Mouse (Mus musculus): Measurements from ENCODE around the gene Ltbp4.

The Ltbp4 gene

DNA sequence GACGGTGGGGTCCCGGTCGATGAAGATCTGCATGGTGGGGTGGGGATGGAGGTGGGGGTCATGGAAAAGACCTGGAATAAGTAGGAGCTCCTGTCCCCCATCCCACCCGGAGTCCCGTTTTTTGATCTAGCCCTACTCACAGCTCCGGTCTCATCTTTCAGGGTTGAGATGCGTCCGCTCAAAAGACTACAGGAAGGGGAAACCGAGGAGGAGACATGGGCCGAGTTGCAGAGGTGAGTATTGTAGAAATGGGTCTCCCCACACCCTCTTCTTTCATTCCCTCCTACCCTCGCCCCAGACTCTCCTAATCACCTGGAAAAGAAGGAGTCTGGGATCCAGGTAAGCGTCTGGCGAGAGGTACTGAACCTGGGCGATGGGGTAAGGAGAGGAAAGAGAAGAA, 17.8 kb upstream of the Ltbp4 start:
- DNase-seq, result no peak

DNA sequence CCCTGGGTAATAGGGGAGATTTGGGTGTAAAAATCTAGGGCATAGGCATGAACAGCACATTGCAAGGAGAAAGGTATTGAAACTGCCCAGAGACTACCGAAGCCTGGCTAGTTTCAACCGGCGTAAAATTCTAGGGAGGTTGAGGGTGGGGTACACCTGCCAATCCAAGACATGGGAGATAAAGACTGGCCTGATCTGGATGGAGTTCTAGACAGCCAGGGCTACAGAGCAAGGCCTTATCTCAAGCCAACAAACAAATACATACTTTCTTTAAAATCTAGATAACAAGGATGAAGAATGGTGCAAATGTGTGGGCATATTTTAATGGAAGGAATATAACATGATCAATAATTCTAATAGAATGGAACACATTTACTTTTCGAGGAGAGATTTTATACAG, 17.3 kb upstream of the Ltbp4 start:
- no peak for DNase-seq

DNA sequence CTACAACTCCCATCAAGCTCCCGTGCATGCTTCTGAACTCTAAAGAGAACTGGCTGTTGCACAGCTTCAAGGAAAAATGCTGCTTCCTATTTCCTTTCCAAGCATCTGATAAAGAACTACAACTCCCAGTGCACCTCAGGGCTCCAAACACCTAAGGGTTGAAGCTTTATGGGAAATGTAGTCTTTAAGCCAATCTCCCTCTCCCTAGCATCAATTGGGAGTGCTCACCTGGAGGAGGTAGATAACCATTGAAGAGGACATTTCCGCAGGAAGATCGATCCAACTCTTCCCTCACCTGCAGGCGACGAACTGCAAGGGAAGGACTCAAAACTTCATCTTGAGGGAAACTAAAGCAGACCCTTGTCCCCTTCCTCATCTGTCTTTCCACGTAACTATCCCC, 16.7 kb upstream of the Ltbp4 start:
- DNase-seq, result no peak

DNA sequence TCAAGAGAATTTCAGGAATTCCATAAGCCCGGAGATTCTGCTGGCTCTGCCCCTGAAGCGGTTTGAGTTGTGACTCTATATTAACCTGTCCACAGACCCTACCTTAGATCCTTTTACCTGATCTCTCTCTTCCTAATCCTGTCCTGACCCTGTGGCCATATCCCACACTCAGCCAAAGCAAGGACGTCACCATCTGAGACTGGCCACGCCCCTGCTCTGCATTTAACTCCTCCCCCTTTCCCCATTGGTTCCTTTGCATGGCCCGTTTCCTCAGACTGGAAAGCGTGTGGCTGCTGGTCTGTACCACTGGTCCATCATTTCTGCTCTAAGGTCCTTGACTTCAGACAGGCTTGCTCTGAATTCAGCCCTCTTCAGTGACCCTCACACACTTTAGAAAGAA, 8.0 kb upstream of the Ltbp4 start:
- no peak for DNase-seq

DNA sequence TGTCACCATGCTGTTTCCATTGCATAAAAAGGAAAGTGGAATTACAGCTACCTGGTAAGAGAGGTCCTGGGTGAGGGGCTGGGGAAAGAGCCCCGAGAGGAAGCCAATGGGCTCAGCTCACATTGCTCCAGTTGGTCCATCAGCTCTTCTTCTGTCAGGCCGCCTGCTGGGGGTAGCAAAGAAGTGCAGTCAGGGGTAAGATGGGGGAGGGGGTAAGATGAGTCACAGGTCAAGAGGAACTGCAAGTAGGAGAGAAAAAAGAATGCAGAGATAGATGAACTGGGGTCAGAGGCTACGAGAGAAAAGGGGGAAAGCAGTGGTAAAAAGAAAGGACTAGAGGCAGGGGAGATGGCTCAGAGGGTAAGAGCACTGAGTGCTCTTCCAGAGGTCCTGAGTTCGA, 5.1 kb upstream of the Ltbp4 start:
- DNase-seq, result no peak

DNA sequence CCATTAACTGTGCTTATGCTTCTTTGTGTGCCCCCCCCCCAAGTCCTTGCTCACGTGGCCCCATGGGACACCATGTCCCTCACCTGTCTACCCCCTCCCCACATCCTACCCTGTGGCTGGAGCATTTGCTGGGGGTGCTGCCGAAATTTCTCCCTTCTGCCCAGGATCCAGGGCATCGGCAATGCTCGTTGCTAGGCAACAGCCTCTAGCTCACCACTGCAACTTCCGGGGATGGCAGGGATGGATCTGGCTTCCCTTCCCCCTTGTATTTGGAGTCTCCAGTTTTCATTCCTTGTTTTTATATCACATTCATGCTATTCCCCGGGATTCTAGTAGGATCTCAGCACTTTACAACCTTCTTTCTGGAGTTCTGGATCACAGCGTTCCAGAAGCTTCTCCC, 2.0 kb upstream of the Ltbp4 start:
- DNase-seq, result no peak

DNA sequence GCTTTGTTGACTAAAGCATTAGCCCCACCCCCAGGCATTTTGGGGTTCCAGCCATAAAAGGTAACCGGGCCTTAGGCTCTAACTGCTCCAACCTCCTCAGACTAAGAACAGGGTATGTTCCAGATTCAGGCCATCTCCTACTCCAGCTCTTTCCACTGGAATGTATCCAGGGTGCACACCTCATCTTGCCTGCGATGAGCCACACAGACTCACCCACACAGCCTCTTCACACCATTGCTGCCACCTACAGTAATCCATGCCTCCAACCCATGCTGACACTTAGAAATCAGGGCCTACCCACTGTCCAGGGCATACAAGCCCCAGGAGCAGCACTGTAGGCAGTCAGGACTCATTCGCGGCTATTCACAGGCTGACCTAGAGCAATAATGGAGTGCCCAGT, 1.6 kb upstream of the Ltbp4 start:
- DNase-seq, result no peak

DNA sequence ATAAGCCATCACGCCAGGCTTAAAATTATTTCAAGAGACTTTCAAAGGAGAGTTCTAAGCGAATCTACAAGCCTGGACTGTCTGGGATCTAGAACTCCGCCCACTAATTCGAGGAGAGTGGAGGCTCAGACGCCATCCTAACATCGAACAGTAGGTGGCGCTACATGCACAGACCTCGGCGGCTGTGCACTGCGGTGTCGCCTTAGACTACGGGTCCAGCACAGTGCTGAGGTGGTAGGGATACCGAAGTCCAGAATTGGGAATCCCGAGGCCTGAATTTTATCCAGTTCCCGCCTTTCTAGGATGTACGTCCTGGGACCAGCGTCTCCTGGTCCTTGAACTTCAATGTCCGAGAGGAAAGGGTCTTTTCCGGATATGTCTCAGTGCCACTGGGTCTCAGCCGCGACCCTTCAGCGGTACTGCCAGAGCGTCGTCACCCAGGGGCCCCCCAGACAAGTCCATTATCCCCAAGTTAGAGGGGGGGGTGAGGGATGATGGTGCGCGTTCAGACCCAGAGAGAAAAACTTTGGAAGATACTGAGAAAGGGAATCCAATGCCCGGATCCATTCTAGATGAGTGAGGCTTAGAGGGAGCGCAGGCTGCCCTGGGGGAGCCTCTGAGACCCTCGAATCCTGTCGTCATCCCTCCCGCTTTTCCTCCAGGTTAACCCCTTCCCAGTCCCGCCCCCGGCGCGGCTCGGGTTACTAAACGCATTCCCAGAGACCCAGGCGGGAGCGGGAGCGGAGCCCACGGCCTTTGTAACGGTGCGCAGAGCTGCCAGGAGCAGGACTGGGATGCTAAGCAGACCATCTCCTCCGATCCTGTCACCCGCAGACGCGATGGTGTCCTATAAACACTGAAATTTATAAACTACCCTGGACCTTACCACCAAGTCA, 1.3 kb downstream of the Ltbp4 start:
- DNase-seq, result peak; percentile 90

DNA sequence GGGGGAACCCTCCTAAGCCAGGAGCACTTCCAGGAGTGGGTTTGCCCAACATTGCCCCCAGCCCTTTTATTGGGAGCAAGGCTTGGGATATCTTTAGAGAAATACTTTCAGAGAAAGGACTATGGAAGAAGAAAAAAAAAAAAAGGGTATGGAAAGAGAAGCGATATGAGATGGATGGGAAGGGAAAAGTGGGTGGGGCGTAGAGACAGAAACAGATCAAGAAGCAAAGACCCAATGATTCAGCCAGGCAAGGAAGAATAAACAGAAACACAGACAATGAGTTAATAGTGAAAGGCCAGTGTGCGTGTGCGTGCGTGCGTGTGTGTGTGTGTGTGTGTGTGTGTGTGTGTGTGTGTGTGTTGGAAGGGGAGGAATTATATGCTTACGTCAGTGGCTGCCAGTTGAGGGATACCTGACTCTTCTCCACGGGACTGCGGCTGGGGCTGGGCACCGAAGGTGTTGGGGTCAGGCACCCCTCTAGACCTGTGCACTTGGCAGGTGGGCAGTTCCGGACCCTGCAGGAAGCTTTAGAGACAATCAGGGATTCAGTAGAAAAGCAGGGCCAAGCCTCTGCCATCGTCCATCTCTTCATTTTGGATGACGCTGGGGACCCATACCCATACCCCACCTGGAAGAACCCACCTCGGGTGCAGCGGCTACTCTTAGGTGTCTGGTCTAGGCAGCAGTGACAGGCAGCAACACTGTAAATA, 2.3 kb downstream of the Ltbp4 start:
- no peak for DNase-seq

DNA sequence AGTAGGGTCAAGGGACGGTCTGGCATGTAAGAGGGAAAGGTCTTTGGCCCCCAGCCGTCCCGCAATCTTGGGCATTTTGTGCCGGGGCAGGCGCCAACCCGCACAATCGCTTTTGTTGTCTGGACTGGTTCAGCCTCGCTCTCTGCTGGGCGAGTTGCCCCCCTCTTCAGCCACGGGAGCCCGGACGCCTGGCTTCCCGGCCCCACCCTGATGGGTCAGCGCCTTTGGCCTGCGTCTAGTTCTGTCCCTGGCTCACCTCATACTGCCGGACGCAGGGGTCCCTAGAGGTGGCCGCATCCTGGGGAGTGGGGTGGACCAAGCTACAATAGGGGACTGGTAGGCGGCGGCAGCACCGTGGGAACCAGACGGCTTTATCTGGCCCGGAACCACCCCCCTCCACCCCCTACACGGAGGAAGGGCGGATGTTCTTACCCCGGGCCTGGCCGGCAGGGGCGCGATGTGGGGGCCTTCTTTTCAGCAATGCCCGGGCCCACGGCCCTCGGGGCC, 3.0 kb downstream of the Ltbp4 start:
- peak; percentile 60 for DNase-seq

DNA sequence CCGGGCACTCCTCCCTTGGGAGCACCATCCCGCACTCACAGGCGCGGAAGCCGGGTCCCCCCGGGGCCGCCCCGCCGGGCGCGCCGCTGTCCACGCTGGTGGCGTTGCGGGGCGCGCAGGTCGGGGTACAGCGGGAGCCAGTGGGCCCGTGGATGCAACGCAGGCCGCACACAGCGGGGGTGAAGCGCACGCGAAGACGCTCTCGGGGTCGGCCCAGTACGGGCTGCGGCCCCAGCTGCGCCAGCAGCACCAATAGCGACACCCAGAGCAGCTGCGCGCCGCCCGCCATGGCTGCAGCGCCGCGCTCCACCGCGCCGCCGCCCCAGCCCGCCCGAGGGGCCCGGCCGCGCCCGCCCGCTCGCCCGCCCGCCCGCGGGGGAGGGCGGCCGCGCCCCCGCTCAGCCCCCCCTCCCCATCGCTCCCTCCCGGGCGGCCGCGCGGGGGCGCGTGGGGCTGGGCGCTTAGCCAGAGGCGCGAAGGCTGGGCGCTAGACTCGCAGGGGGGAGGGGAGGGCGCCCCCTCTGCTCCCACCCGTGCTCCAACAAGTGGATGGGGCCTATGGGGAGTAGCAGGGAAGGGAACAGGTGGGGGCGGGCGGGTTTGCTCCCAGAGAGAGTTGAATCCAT, 4.1 kb downstream of the Ltbp4 start:
- peak; percentile 58 for DNase-seq

DNA sequence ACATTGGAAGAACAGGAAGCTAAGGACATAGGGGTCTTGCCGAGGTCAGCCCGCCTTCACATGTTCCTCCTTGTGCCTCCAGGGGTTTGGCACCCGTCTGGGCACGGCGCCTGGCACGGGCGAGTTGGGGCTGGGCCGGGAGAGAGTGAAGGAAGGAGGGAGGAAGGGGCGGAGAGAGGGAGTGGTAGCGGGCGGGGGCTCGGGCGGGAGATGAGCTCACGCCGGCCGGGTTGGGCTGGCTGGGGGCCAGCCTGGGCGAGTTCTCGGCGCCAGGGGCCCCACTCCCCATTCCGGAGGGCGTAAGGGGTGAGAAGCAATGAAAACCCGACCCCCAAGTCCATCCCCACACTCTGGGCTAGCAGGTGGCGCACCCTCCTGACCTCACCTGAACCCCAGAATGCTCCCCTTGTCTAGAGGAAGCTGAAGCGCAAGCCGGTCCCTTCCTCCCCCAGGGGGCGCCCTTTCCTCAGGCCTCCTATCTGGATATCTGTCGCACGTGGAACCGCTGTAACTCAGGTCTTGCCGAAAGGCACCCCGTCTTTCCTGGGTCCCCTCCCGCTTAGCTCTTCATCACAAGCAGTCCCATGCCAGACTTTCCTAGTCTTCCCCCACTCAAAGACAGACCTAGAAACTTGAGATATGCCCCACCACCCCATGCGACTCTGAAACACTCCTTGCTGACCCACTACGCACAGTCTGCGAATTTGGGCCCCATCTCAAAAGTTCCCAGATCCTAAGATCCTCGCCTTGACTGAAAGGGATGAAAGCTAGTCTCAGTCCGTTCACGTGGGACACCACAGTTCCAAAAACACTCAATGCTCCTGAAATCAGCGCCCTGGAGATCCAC, 4.9 kb downstream of the Ltbp4 start:
- peak; percentile 97 for DNase-seq

DNA sequence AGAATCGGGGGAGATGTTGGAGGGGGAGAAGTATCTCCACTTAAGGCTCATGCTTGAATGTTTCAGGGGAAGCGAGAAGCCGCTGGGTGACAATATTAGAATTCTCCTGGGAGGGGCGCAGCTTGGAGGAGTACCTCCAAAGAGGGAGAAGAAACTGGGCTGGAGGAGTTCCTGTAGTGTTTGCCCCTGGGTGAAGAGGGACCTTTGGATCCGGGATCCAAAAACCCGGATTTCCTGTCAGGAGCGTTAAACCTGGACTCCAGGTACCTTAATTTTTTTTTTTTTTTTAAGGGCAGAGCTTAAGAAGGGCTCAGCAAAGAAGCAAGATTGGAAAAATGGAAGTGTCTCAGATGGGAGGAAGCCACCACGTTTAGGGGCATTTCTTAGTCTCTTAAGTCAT, 5.6 kb downstream of the Ltbp4 start:
- DNase-seq, result no peak

DNA sequence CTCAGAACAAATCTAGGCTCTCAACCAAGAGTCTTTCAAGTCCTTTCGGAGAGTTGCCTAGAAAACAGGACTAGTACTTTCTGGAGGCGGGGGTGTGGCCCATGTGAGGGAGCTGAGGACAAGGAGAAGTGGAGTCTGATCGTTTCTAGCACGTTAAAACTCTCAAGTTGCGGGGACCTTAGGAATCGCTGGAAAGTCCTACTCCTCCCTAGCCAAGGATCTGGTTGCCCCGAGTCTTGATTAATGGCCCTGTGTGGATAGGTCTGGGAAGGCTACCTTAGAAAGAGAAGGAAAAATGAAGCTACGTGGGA, 6.0 kb downstream of the Ltbp4 start:
- DNase-seq, result no peak

DNA sequence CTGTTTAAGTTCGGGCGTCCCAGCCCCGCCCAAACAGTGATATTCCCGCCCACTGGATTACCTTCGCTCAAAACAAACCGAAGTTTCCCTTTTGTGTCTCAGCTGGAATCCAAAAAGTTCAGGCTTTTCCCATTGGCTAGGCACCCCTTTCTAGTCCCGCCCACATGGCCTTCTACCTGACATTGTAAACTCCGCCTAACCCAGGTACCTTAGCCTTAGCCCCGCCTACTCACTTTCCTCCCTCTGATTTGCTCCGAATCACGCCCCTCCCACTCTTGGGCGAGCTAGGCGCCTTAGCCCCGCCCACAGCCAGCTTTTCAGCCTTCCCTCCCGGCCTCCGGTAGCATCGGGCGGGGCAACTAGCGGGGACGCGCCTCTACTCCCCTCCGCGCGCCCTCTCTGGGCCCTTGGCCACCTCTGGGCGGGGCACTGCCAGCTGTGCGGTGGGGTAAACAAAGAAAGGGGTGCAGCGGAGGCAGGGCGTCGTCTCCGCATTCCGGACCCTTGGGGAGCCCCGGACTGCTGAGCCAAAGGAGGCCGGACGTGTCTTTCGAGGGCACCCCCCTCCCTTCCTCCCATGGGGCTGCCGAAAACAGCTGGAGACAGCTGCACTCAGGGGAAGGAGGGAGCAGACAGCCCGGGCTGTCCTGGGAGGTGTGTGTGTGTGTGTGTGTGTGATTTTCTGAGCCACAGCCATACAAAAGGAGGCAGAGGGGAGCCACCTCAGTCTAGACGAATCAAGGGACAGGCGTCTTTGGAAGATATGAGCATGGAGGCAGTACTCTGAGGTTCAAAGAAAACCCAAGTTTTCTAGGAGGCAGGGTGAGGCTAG, 6.6 kb downstream of the Ltbp4 start:
- peak; percentile 92 for DNase-seq

DNA sequence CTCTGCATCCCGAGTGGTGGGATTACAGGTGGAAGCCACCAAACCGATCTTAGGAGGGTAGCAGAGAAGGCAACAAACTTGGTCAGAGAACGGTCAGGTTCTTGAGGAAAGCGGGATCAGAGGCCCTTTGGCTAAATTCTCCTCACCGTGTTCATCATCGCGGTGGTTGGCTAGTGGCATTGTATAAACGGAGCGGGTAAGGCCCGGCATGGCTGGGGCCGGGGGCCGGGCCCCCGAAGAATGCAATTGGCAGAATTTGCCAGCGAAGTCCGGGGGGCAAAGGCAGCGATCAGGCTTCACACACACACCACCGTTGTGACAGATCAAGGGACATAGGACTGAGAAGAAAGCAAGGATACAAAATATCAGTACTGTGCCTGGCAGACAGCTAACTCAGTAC, 7.5 kb downstream of the Ltbp4 start:
- no peak for DNase-seq

DNA sequence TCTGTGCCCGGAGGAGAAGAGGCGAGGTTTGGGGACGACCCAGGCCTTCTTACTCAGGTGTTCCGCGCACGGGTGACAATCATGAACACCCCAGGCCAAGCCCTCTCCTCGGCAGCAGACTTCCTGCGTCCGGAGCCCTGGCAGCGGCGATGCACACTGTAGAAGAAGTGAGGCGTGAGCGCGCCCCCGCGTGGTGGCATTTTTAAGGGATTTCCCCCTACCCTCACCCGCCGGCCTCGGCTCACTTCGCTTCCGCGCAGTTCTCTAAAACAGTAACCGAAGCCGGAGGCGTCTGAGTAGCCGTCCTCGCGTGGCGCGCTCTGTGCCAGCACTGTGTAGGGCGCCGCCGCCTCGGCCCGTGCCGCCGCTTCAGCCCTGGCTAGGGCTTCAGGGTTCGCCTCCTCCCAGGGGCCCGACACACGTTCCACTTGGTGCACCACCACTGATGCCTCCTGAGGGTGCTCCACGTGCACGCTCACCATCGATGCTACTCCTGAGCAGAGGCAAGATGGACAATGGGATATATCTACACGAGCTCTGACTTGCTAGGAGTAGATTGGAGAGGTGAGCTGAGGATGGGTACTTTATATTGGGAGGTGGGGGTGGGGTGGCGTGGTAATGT, 8.1 kb downstream of the Ltbp4 start:
- DNase-seq, result peak; percentile 96

DNA sequence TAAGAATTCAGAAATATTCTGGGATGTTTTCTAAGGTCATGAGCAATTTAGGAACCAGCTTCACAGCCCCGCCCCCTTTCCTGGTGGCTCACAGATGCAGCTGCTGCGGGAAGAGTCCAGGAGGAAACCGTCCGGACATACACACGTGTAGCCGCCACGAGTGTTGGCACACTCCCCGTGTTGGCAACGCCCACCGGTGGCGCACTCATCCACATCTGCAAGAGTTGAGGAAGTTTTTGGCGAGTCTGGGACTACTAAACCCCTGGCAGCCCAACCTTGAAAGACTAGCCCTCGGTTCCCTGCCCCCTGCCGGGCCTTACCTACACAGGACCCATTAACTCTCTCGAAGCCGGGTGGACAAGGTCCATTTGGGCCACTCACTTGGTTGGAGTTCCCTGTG, 8.8 kb downstream of the Ltbp4 start:
- no peak for DNase-seq

DNA sequence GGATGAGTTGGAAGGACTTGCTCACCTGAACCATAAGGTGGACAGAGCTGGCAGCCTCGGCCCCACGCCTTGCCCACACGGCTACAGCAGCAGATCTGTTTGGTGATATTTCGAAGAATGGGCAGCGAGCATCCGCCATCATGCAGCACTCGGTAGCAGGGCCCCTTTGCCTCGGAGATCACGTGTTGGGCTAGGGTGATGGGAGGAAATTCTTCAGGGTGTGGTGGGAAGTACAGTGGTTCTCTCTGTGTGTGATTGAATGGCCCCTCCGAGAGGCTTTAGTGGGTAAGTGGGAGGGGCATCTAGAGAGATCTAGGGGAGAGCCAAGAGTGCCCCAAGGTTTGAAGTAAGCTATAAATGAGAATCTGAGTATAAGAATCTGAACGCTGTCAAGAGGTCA, 9.3 kb downstream of the Ltbp4 start:
- no peak for DNase-seq

DNA sequence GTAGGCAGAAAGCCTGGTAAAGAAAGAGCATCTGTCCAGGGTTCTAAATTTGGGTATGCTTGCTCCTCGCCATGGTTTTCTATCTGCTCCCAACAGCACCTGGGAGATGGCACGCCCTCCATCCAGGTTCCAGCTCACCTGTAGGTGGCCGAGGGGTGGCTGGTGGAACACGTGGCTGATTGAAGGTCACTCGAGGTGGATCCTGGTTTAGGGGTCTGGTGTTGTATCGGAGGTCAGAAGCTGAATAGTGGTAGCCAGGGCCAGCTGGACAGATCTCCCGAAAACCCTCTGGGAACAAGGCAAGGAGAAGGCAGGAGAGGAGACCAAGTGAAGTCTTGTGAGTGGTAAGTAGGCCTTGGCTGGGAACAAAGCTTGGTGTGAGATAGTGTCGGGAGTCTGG, 10.0 kb downstream of the Ltbp4 start:
- DNase-seq, result no peak

DNA sequence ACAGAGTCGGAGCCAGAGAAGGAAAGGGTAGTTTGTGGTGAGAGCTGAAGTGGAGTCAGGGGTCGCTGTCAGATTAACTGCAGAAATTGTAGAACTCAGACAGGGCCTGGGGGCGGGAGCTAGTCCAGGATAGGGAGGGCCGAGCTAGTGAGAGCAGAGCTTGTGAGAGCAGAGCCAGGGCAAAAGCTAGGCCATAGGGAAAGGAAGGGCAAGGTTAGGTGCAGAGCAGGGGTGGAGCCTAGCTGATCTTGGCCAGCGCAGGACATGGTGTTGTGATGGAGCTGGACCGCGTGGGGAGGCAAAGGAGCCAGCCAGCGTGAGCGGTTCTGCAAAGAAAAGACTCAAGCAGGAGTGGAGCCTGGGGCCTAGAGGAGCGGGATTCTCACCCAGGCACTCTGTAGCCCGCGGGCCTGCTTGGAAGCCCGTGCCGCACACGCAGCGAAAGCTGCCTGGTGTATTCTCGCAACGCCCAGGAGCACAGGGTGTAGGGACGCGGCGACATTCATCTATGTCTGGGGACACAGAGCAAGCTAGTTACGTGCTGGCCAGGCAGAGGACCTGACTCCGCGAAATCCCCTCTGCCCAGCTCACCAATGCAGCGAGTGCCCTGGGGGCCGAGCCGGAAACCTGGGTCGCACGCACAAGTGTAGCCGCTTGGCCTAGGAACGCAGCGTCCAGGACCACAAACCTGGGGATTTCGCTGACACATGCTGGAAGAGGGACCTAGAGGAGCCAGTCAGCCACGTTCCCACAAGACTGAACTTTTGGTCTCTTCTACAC, 11.2 kb downstream of the Ltbp4 start:
- DNase-seq, result no peak
